Mouse (Mus musculus): ENCODE data around the gene Enpp3.

GRCm38 (mm10) chr10:24842676-24843075 lies at the start of gene Enpp3:
- no peak for TF ChIP-seq CHD2 (IDR thresholded peaks at IDR 0.05; ENCODE audit: low read depth, low read length)
- no peak for TF ChIP-seq ZC3H11A (IDR thresholded peaks at IDR 0.05; ENCODE audit: borderline replicate concordance, low read depth, low read length)
- TF ChIP-seq ZNF384 (IDR thresholded peaks at IDR 0.05; ENCODE audit: low read depth, low read length): no peak
- no peak for TF ChIP-seq MAFK (IDR thresholded peaks at IDR 0.05; ENCODE audit: insufficient read depth, low read depth, low read length)

Measured in ES-E14 (cell line).